Mouse (Mus musculus) forebrain, embryonic 13.5 days (tissue): ENCODE results near the gene Ddi2. TPM values are rescaled to one million over a fixed set of nuclear protein-coding genes. Genes with fewer than 3 reads are reported as not detected.

Experiments used
- polyA plus RNA-seq: library from polyadenylated mRNA; unstranded; fragments of >200 nt; fragmentation: Nextera tagmentation; extraction: Ambion mirVana; gene quantifications from 2 replicates; pipeline ENCODE4 v1.2.1, GENCODE M21; 2015

Gene Ddi2
- polyA plus RNA-seq, 1 experiment from 2014 or later = 14.7 TPM

Other genes with a start within 250 kb of the Ddi2 start
- 16.7 and 17.1 TPM in 2 replicates for gene Spen, start 184.8 kb downstream of the Ddi2 start, polyA plus RNA-seq
- 11.1 and 13.9 TPM in 2 replicates for gene Fblim1, start 117.3 kb downstream of the Ddi2 start, polyA plus RNA-seq
- gene Tmem82, start 104.8 kb downstream of the Ddi2 start, polyA plus RNA-seq = 0.17 TPM in 1 of 2 replicates, not detected in the other
- gene Slc25a34, start 99.6 kb downstream of the Ddi2 start, polyA plus RNA-seq = 0.08 and 0.13 TPM in 2 replicates
- gene Plekhm2, start 58.5 kb downstream of the Ddi2 start, polyA plus RNA-seq = 6.1 and 7.2 TPM in 2 replicates
- 0.21 and 2.8 TPM in 2 replicates for gene Rsc1a1, start 37.8 kb downstream of the Ddi2 start, polyA plus RNA-seq
- gene Agmat, start 23.3 kb upstream of the Ddi2 start, polyA plus RNA-seq = not detected in 2 replicates
- gene Dnajc16, start 67.5 kb upstream of the Ddi2 start, polyA plus RNA-seq = 4.6 and 4.7 TPM in 2 replicates
- 14.7 and 15.6 TPM in 2 replicates for gene Casp9, start 70.2 kb upstream of the Ddi2 start, polyA plus RNA-seq
- gene Cela2a, start 102.7 kb upstream of the Ddi2 start, polyA plus RNA-seq = 0.15 TPM in 1 of 2 replicates, not detected in the other
- not detected in 2 replicates for gene Ctrc, start 122.9 kb upstream of the Ddi2 start, polyA plus RNA-seq
- 85.2 and 86.3 TPM in 2 replicates for gene Efhd2, start 151.5 kb upstream of the Ddi2 start, polyA plus RNA-seq